Mouse (Mus musculus) heart, embryonic 13.5 days (tissue): Measurements from ENCODE around the gene Tbrg1. TPM values are rescaled to one million over a fixed set of nuclear protein-coding genes. Genes with fewer than 3 reads are reported as not detected.

Experiments
- ATAC-seq: fragments of 200-750 bp; cut with Nextera tagmentation; 2 replicates; pipeline ENCODE4 v1.8.0; 2017; ENCODE audit warnings: moderate TSS enrichment; ENCODE audit not compliant: insufficient number of reproducible peaks, low FRiP score, low TSS enrichment; ENCODE audit errors: extremely low read depth
- H3K27ac ChIP-seq: fragments of 300-500 bp; sonication (generic); replicated peaks from 2 replicates; pipeline ENCODE4 v1.5.1; 2015; ENCODE audit warnings: moderate library complexity, mild to moderate bottlenecking, inconsistent platforms
- H3K27me3 ChIP-seq: fragments of 300-500 bp; sonication (generic); replicated peaks from 2 replicates; pipeline ENCODE4 v1.6.1; 2015; ENCODE audit warnings: mild to moderate bottlenecking, inconsistent platforms
- H3K36me3 ChIP-seq: fragments of 300-500 bp; sonication (generic); 2 replicates; pipeline ENCODE4 v1.6.1; 2015; ENCODE audit warnings: mild to moderate bottlenecking, inconsistent platforms
- H3K4me1 ChIP-seq: fragments of 300-500 bp; sonication (generic); 2 replicates; pipeline ENCODE4 v1.6.1; 2015; ENCODE audit warnings: inconsistent platforms
- H3K4me2 ChIP-seq: fragments of 300-500 bp; sonication (generic); 2 replicates; pipeline ENCODE4 v1.6.1; 2015; ENCODE audit warnings: inconsistent platforms, mild to moderate bottlenecking, moderate library complexity
- H3K4me3 ChIP-seq: fragments of 300-500 bp; sonication (generic); 2 replicates; pipeline ENCODE4 v1.5.1; 2015; ENCODE audit warnings: moderate library complexity, mild to moderate bottlenecking, inconsistent platforms
- H3K9ac ChIP-seq: fragments of 300-500 bp; sonication (generic); 2 replicates; pipeline ENCODE4 v1.6.1; 2015; ENCODE audit warnings: inconsistent platforms, mild to moderate bottlenecking, moderate library complexity
- H3K9me3 ChIP-seq: fragments of 300-500 bp; sonication (generic); 2 replicates; pipeline ENCODE4 v1.6.1; 2016; ENCODE audit warnings: inconsistent platforms
- WGBS: fragments of 180-500 bp; shearing (Covaris S2); methylation state at CpG from one replicate; pipeline ENCODE4 v1.1.7; 2015; ENCODE audit warnings: mixed read lengths; 5-methylcytosine and 5-hydroxymethylcytosine counted together
- polyA plus RNA-seq: library from polyadenylated mRNA; unstranded; fragments of >200 nt; fragmentation: Nextera tagmentation; extraction: Ambion mirVana; gene quantifications from 2 replicates; pipeline ENCODE4 v1.2.1, GENCODE M21; 2015

Tbrg1 gene
- polyA plus RNA-seq, 1 experiment from 2014 or later, result 126 TPM

- no peaks in the 10 kb centered on the region for H3K9me3 ChIP-seq
- no peak for ATAC-seq
- no peak overlapping the region for H3K4me3 ChIP-seq
- WGBS, result 72% methylated on average over 2 of the region's 2 CpGs
- no peak overlapping the region for H3K9ac ChIP-seq
- no peaks in the 10 kb centered on the region for H3K27me3 ChIP-seq
- no peak overlapping the region for H3K4me2 ChIP-seq
- H3K36me3 ChIP-seq, result no peaks in the 10 kb centered on the region
- H3K27ac ChIP-seq, result no peak overlapping the region
- peaks cover 9% of the 10 kb centered on the region; the same call in 1 of the 2 replicates for H3K4me1 ChIP-seq
These were observed 27.2 kb downstream of the Tbrg1 start for GRCm38 (mm10) chr9:37629941-37630340.

GRCm38 (mm10) chr9:37628581-37628980 lies 28.5 kb downstream of the Tbrg1 start:
- H3K36me3 ChIP-seq, result no peaks in the 10 kb centered on the region
- no peak overlapping the region for H3K27ac ChIP-seq
- H3K9me3 ChIP-seq, result no peaks in the 10 kb centered on the region
- H3K9ac ChIP-seq, result no peak overlapping the region
- H3K4me2 ChIP-seq, result no peak overlapping the region
- peaks cover 9% of the 10 kb centered on the region; the same call in 1 of the 2 replicates for H3K4me1 ChIP-seq
- no peaks in the 10 kb centered on the region for H3K27me3 ChIP-seq
- 64% methylated on average over 4 of the region's 4 CpGs for WGBS
- no peak overlapping the region for H3K4me3 ChIP-seq
- no peak for ATAC-seq

DNA sequence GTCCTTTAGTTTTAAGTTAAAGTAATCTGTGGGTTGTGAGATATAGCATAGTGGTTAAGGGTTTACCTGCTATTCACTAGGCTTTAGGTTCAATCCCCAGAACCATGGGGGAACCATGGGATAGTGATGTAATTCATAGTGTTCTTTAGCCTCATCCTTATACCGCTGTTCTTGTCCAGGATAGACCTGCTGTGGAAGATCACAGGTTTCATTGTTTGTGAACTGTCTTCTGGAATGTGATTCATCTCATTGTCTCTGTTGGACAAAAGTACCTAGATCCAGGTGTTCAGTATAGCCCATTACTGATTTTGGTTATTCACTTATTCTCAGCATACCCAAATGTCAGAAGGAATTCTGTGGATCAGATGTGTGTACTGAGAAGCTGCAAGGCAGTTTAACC lies 29.8 kb downstream of the Tbrg1 start:
- no peak overlapping the region for H3K27ac ChIP-seq
- H3K4me3 ChIP-seq, result no peak overlapping the region
- no peaks in the 10 kb centered on the region for H3K27me3 ChIP-seq
- H3K4me1 ChIP-seq, result peaks cover 9% of the 10 kb centered on the region; the same call in 1 of the 2 replicates
- no peak overlapping the region for H3K4me2 ChIP-seq
- no peaks in the 10 kb centered on the region for H3K9me3 ChIP-seq
- 93% methylated on average over 1 of the region's 1 CpGs for WGBS
- no peaks in the 10 kb centered on the region for H3K36me3 ChIP-seq
- H3K9ac ChIP-seq, result no peak overlapping the region
- ATAC-seq, result no peak

GRCm38 (mm10) chr9:37626103-37626567 lies 31.0 kb downstream of the Tbrg1 start:
- Histone ChIP-seq H3K27ac (no peak overlapping the region), H3K4me1 (peaks cover 9% of the 10 kb centered on the region; the same call in 1 of the 2 replicates), H3K27me3 (no peaks in the 10 kb centered on the region), H3K4me2 (no peak overlapping the region), H3K9me3 (no peaks in the 10 kb centered on the region), H3K4me3 (no peak overlapping the region), H3K9ac (no peak overlapping the region), H3K36me3 (no peaks in the 10 kb centered on the region)
- no peak for ATAC-seq
- 9% methylated on average over 3 of the region's 3 CpGs for WGBS

DNA sequence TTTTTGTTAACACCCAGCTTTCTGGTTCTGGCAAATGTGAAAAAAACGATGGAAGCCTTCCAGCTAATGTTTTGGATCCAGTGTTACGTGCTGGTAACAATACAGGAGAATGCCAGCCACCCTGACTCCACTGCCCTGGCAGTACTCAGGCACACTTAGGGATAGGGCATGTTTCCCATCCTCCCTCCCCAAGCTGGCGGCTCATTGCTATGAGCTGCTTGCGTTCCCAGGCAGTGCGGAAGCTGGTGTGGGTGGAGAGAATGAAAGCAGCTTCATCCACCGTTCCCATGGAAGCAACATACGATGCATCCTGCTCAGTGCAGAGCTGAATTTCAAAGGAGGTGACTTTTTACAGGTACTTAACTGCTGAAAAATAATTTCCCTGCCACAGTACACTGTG lies 31.5 kb downstream of the Tbrg1 start:
- H3K4me1 ChIP-seq, result peaks cover 9% of the 10 kb centered on the region; the same call in 1 of the 2 replicates
- ATAC-seq, result no peak
- no peak overlapping the region for H3K4me2 ChIP-seq
- H3K4me3 ChIP-seq, result no peak overlapping the region
- no peaks in the 10 kb centered on the region for H3K9me3 ChIP-seq
- H3K36me3 ChIP-seq, result no peaks in the 10 kb centered on the region
- H3K27ac ChIP-seq, result no peak overlapping the region
- no peak overlapping the region for H3K9ac ChIP-seq
- WGBS, result 29% methylated on average over 7 of the region's 7 CpGs
- H3K27me3 ChIP-seq, result no peaks in the 10 kb centered on the region

- peaks cover 9% of the 10 kb centered on the region; the same call in 1 of the 2 replicates for H3K4me1 ChIP-seq
- ATAC-seq, result no peak
- H3K27me3 ChIP-seq, result no peaks in the 10 kb centered on the region
- H3K4me3 ChIP-seq, result no peak overlapping the region
- no peak overlapping the region for H3K4me2 ChIP-seq
- no peak overlapping the region for H3K9ac ChIP-seq
- WGBS, result 70% methylated on average over 3 of the region's 3 CpGs
- no peak overlapping the region for H3K27ac ChIP-seq
- H3K36me3 ChIP-seq, result no peaks in the 10 kb centered on the region
- no peaks in the 10 kb centered on the region for H3K9me3 ChIP-seq
These were observed 32.0 kb downstream of the Tbrg1 start for GRCm38 (mm10) chr9:37625129-37625528.

DNA sequence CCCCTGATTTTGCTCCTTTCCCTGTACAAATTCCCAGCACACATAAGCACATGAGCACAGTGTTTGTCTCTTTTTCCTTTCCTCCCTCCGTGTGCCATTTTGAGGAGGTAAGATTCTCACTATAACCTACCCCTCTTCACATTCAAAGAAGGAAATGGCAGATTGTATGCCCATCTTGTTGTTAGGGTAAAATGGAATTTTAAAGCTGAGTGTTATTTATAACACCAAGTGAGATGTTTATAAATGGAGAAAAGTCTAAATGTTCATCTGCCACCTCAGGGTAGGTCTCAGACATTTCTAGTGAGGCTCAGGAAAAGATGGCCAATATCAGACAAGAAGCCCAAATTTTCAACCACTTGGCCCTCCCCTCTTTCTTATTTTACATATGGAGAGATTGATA lies 32.6 kb downstream of the Tbrg1 start:
- no peak for ATAC-seq
- no peak overlapping the region for H3K4me2 ChIP-seq
- H3K4me1 ChIP-seq, result peaks cover 9% of the 10 kb centered on the region; the same call in 1 of the 2 replicates
- no peak overlapping the region for H3K4me3 ChIP-seq
- H3K9me3 ChIP-seq, result no peaks in the 10 kb centered on the region
- WGBS, result 63% methylated on average over 1 of the region's 1 CpGs
- no peaks in the 10 kb centered on the region for H3K27me3 ChIP-seq
- no peaks in the 10 kb centered on the region for H3K36me3 ChIP-seq
- H3K9ac ChIP-seq, result no peak overlapping the region
- no peak overlapping the region for H3K27ac ChIP-seq

- no peak overlapping the region for H3K9ac ChIP-seq
- no peaks in the 10 kb centered on the region for H3K9me3 ChIP-seq
- no peaks in the 10 kb centered on the region for H3K27me3 ChIP-seq
- H3K36me3 ChIP-seq, result no peaks in the 10 kb centered on the region
- WGBS, result 81% methylated on average over 3 of the region's 3 CpGs
- no peak overlapping the region for H3K4me3 ChIP-seq
- no peak overlapping the region for H3K4me2 ChIP-seq
- H3K27ac ChIP-seq, result no peak overlapping the region
- H3K4me1 ChIP-seq, result peaks cover 9% of the 10 kb centered on the region; the same call in 1 of the 2 replicates
- ATAC-seq, result no peak
These were observed 33.1 kb downstream of the Tbrg1 start for GRCm38 (mm10) chr9:37623981-37624380.

DNA sequence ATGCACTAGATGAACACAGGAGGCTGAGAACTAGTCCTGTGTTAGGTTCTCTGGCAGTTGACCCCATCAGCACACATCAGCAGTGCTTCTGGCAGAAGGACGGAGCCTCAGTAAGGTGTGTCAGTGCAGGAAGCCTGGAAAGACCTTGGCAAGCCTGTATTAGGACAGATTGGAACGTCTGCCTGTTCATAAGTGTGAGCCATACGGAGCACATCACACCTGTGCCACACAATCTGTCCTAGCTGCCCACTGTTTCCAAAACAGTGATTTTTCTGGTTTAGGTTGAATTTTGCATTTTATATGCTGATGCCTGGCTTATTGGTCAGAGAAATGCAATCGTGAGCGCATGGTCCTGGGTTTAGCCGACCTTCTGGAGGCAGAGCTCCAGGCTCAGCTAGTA lies 35.8 kb downstream of the Tbrg1 start:
- 82% methylated on average over 6 of the region's 6 CpGs for WGBS
- Histone ChIP-seq H3K4me3 (no peak overlapping the region), H3K36me3 (no peaks in the 10 kb centered on the region), H3K27ac (no peak overlapping the region), H3K4me2 (no peak overlapping the region), H3K9ac (no peak overlapping the region), H3K27me3 (no peaks in the 10 kb centered on the region), H3K4me1 (peaks cover 8% of the 10 kb centered on the region; the same call in 1 of the 2 replicates), H3K9me3 (no peaks in the 10 kb centered on the region)
- ATAC-seq, result no peak

- Histone ChIP-seq H3K9me3 (no peaks in the 10 kb centered on the region), H3K27ac (no peak overlapping the region), H3K9ac (peak overlapping the region; percentile 59), H3K4me3 (no peak overlapping the region), H3K36me3 (no peaks in the 10 kb centered on the region), H3K4me2 (no peak overlapping the region), H3K27me3 (no peaks in the 10 kb centered on the region; the same call in 1 of the 2 replicates), H3K4me1 (peaks cover 12% of the 10 kb centered on the region)
- WGBS, result 42% methylated on average over 2 of the region's 2 CpGs
- ATAC-seq, result no peak
These were observed 40.3 kb downstream of the Tbrg1 start for GRCm38 (mm10) chr9:37616770-37617169.

GRCm38 (mm10) chr9:37615220-37615619 lies 41.9 kb downstream of the Tbrg1 start:
- 68% methylated on average over 5 of the region's 5 CpGs for WGBS
- Histone ChIP-seq H3K4me3 (no peak overlapping the region), H3K4me1 (peaks cover 12% of the 10 kb centered on the region), H3K27me3 (no peaks in the 10 kb centered on the region; the same call in 1 of the 2 replicates), H3K9me3 (no peaks in the 10 kb centered on the region), H3K9ac (no peak overlapping the region), H3K36me3 (no peaks in the 10 kb centered on the region), H3K4me2 (no peak overlapping the region), H3K27ac (no peak overlapping the region)
- no peak for ATAC-seq

DNA sequence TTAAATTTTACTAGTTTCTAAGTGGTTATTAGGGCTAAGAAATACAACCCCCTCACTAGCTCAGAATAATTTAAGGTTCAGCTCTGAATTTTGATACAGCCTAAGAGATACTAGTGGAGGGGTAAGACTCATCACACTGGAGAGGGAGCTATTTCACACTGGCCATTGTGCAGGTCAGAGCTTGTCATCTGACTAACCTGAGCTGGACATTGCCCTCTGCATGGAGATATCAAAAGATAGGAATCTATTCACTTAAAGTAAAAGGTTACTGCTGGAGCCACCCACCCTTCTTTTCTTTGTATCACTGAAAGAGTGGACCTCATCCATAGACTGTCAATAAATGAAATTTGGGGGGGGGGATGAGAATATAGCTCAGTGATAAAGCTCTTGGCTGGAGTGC lies 42.8 kb downstream of the Tbrg1 start:
- H3K4me3 ChIP-seq, result peak overlapping the region; percentile 69; the same call in 1 of the 2 replicates
- H3K9me3 ChIP-seq, result no peaks in the 10 kb centered on the region
- H3K27ac ChIP-seq, result no peak overlapping the region
- H3K4me1 ChIP-seq, result peaks cover 12% of the 10 kb centered on the region
- H3K9ac ChIP-seq, result no peak overlapping the region; the same call in 1 of the 2 replicates
- H3K4me2 ChIP-seq, result peak overlapping the region; percentile 74
- H3K27me3 ChIP-seq, result no peaks in the 10 kb centered on the region; the same call in 1 of the 2 replicates
- ATAC-seq, result no peak
- H3K36me3 ChIP-seq, result no peaks in the 10 kb centered on the region
